Mouse (Mus musculus) fibroblast of lung, adult 2 months (primary cell): Measurements from ENCODE around the gene Olfr263.

Source experiments
- DNase-seq: peaks from one replicate; pipeline ENCODE4 v3.0.0-alpha.2; 2011; ENCODE audit warnings: low read depth

Gene Olfr263

DNA sequence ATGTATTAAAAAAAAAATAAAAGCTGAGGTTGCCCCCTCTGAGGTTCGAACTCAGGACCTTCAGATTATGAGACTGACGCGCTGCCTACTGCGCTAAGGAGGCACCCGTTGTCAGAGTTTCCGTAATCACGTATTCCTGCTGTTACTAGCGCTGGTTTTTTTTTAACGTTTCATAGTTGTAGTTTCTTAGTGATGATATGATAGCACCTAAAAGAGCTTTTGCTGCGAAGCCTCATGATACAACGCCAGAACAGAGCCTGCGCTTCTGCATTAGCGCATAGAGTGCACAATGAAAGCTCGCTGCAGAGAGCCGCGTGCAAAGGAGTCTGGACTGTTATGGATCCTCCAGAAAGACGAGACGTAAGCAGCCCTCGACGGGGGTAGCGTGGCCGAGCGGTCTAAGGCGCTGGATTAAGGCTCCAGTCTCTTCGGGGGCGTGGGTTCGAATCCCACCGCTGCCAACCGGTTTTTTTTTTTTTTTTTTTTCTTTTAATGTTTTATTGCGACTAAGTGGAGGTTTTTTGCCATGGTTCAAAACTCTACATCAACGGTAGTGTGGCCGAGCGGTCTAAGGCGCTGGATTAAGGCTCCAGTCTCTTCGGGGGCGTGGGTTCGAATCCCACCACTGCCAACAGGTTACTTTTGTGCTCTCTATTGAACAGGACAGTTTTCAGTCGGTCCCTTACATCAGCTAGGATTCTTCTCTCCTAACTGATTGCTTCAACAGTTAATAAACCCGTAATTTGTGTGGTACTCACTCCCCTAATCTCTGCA is 40.4 kb downstream of the Olfr263 start:
- peak; percentile 62 for DNase-seq

- no peak for DNase-seq
Observed at GRCm38 (mm10) chr13:21170431-21171155, 41.2 kb downstream of the Olfr263 start.

GRCm38 (mm10) chr13:21171156-21171530 is 41.7 kb downstream of the Olfr263 start:
- DNase-seq, result no peak

DNA sequence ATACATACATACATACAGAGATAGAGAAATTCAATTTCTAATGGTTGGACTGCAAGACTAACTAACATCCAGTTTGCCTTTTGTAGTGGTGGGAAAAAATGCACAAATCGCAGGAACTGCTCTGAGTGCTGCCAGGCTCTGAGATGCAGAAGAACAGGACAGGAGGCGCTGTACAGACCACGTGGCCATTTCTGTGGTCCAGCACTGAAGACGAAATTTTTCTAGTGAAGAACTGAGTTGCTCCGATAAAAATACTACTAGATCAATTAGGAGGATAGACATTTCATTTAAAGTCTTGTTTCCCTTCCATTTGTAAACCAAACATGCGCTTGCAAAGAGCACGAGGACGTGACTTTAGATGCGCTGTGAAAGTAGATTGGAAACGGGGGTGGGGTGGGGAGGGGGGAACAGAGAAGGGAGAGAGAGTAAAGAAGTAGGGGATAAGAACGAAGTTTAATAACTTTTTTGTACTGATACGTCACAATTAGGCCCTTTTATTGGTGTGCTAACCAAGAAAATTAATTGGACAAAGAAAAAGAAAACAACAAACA is 42.2 kb downstream of the Olfr263 start:
- no peak for DNase-seq

DNA sequence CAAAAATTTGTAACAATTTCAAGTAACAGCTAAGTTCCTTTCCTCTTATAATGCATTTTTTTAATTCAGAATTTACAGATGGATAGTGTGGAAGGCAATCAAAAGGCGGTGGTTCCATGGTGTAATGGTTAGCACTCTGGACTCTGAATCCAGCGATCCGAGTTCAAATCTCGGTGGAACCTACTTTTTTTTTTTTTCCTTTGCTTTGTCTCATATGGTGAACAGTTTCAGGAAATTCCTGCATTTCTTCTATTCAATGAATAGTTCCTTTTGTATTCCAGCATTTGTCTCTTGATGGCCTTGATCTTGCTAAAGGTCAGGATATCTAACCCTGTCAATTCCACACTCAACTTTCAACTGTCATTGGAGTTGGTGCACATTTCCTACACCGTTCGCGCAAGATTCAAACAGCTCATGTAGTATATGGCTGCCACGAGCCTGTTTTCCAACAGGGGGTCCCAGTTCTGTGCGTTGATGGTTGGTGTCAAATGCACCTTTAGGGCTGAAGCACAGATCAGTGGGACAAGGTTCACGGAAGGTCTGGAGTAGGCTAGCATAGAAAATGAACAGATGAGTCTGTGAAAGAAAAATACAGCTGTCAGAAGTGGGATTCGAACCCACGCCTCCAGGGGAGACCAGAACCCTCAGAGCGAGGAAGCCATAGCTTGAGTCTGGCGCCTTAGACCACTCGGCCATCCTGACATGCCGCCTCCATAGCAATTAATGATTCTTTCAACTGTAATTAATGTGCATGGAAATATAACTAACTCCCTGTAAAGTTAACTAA is 43.0 kb downstream of the Olfr263 start:
- DNase-seq, result peak; percentile 55

GRCm38 (mm10) chr13:21173072-21173471 is 43.6 kb downstream of the Olfr263 start:
- DNase-seq, result peak; percentile 60

DNA sequence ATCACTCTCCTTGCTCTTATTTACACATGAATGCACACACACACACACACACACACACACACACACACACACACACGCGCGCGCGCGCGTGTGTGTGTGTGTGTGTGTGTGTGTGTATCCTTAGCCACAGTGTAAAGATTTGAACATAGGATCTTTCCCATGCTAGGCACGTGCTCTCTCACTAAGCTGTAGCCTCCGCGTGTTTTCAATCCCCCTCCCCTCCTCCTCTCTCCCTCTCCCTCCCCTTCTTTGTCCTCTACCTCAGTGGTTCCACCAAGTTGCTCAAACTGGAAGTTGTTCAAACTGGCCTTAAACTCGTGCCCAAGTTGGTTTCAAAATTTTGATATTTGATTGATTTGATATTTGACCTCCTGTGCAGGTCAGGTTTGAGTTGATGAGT is 47.3 kb downstream of the Olfr263 start:
- no peak for DNase-seq

DNA sequence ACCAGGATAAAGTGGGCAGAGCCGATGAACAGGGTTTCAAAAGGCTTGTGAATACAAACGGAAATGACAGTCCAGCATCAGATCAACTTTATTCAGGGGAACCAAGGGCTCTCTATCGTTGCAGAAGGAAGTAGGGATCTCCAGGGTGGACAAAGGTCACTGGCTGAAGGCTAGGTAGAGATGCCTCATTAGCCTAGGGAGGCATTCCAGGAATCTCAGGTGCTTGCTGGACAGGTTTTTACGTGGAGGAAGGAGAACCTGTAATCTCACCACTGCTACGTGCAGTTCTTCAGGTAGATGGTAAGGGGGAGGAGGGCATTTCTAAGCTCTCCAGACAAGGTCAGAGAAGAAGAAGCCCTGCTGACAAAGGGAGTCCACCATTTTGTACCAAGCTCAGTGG is 48.2 kb downstream of the Olfr263 start:
- DNase-seq, result no peak

DNA sequence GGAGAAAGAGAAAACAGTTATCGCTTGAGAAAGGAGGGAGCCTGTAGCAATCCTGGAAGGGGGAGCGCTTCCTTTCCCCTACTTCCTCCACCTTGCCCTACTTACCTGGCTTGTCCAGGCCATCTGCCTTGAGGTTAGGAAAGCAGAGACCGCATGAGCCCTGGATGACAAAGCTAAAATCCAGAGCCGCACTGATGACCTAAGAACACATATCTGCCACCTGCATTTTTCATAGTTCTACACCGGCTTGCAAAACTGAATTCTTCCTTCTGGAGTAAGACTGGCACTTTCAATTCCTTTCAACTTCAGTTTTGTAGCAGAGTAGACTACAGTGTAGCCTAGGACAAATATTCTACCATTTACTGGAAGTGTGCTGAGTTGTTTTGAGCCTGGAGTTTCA is 48.9 kb downstream of the Olfr263 start:
- no peak for DNase-seq

GRCm38 (mm10) chr13:21179367-21179723 is 49.9 kb downstream of the Olfr263 start, which contains the start of gene Trim27:
TSS of gene Trim27 (plus strand) at chr13:21179445.
- no peak for DNase-seq

- peak; percentile 79 for DNase-seq
Observed at GRCm38 (mm10) chr13:21179724-21180550, 50.5 kb downstream of the Olfr263 start.

- no peak for DNase-seq
Observed at GRCm38 (mm10) chr13:21180551-21181530, 51.4 kb downstream of the Olfr263 start.

DNA sequence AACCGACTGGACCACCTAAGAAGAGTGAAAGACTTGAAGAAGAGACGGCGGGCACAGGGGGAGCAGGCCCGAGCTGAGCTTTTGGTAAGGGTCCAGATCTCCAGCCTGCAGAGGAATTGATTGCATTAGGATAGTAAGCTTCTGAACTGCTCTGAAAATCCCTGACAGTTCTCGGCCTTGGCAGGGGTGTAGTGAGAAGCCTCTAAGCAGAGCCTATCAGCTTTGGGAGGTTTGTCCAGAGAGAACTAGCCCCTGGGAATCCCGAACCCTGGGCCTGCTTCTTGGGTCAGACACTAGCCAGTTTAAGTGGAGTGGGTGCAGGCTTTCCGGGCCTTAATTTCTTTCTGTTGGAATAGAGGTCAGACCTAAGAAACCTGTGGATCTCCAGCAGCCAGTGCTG is 52.6 kb downstream of the Olfr263 start:
- DNase-seq, result no peak

- DNase-seq, result no peak
Observed at GRCm38 (mm10) chr13:21183066-21183465, 53.6 kb downstream of the Olfr263 start.

- no peak for DNase-seq
Observed at GRCm38 (mm10) chr13:21183661-21184060, 54.2 kb downstream of the Olfr263 start.

GRCm38 (mm10) chr13:21185521-21185920 is 56.1 kb downstream of the Olfr263 start:
- DNase-seq, result no peak
